Mouse (Mus musculus) E14TG2a.4 (cell line): ENCODE data around the gene Kcnd1.
"Not testable (repeated sequence)": the region's sequence is repeated elsewhere in the genome, so short reads cannot be mapped to it uniquely, and the experiment has no call there.

Experiments used
- CTCF ChIP-seq: conservative IDR thresholded peaks from 2 replicates; pipeline ENCODE4 v1.5.1; 2014; ENCODE audit warnings: low read length
- POU5F1 ChIP-seq: IDR thresholded peaks from 2 replicates; pipeline ENCODE4 v1.6.1; 2014; ENCODE audit warnings: low read length, borderline replicate concordance

GRCm38 (mm10) chrX:7802157-7802556 lies 19.9 kb upstream of the Kcnd1 start:
- not testable (repeated sequence) for TF ChIP-seq CTCF, POU5F1
